Comparison of ENCODE assay signal across 17 mouse cellular contexts in genomic region chr13:52445513-52445912, GRCm38 (mm10).
DNase-seq lines count a peak whose midpoint lies in the region; ATAC-seq and TF ChIP-seq lines count a peak whose summit lies in the region.
"Had no signal": no experiment of that assay in that cellular context is flagged by ENCODE, and none has a peak within 500 bp of the region (broad histone marks: within the 10 kb centered on the region; RNA-seq: fewer than 3 reads in every experiment).

No protein-coding gene starts in this region.

- H3K27ac ChIP-seq in left cerebral cortex, adult 2 months: peak overlapping the region; percentile 7; the same call in 1 of the 2 replicates
- H3K27ac ChIP-seq: liver, embryonic 14.5 days; midbrain, embryonic 12.5 days had no signal

- no peak overlapping the region for H3K4me3 ChIP-seq in left cerebral cortex, adult 2 months
- H3K4me3 ChIP-seq: midbrain, embryonic 12.5 days had no signal

- ATAC-seq in megakaryocyte-erythroid progenitor cell, adult 5-6 weeks (replicated peaks; ENCODE audit: low FRiP score, low TSS enrichment, poor library complexity, severe bottlenecking): no peak
- ATAC-seq in inflammation-experienced regulatory T-cells, adult 6 months: no peak
- ATAC-seq: activated CD4-positive, CD25-positive, alpha-beta regulatory T cell, adult 4 months; CD4-positive, CD25-positive, alpha-beta regulatory T cell, adult 4 months had no signal

- peak; percentile 95 for DNase-seq in brain, adult 2 months (ENCODE audit: low read depth, low spot score)
- DNase-seq in frontal cortex, postnatal 10 days (ENCODE audit: low spot score in 2 of 2): peak; percentile 50 to 66
- DNase-seq in left cerebral cortex, adult 2 months (ENCODE audit: extremely low spot score in 1 of 2, low spot score in 2 of 2): peak; percentile 58 to 67
- DNase-seq in right cerebral cortex, adult 2 months (ENCODE audit: low spot score in 2 of 2): peak; percentile 71 to 79
- no peak for DNase-seq in adipocyte (ENCODE audit: low spot score)
- DNase-seq in gastrocnemius, postnatal 10 days: no peak
- DNase-seq: cerebellum, adult 8-10 months; heart, postnatal 4 days; kidney, postnatal 10 days; lung, postnatal 14 days; thymus, adult 2 months had no signal

- intact Hi-C loops in left cerebral cortex, adult 2 months (cut with DNase I): loop anchor here (1.0 to 5.0 kb wide), 5 partner anchors 9 to 171 kb away; no protein-coding TSS in a partner anchor

- no peak for TF ChIP-seq CTCF in left cerebral cortex, adult 2 months (IDR thresholded peaks at IDR 0.05)

Comparison
In these comparisons a context has a peak if more than half of its experiments do, and no peak if none do; other contexts are left out.
1. DNase-seq: peak in brain, adult 2 months (single experiment), frontal cortex, postnatal 10 days (2 of 2), left cerebral cortex, adult 2 months (2 of 2) and right cerebral cortex, adult 2 months (2 of 2); none in adipocyte (single experiment) and gastrocnemius, postnatal 10 days (single experiment).